Mouse (Mus musculus) CH12F3 (cell line): ENCODE measurements around the gene Tenm4.

Source experiments
- in situ Hi-C: fragments of 300-500 bp; cut with MboI; formaldehyde crosslinking; loops from 2 replicates; pipeline ENCODE4 v1.14.3; 2020; ENCODE audit warnings: low sequenced_read_pairs

Tenm4 gene

DNA sequence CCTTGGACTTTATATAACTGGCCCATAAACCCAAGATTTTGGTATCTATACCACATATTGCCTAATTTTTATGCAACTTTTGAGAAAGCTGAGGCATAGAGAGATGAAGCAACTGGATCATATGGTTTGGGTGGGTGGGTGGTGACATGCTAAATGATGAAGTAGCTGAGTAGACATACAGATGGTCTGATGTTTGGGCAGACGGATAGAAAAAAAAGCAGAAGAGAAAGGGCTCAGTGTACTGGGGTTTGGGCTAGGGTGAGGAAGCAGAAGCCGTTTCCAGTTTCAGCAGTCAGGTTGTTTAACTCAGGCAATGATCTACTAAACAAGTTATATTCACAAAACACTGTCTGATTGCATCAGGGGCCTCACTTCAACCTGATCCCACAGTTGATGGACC is 619.3 kb downstream of the Tenm4 start:
- in situ Hi-C loops: no loop called here

- in situ Hi-C loops: no loop called here
Measured at GRCm38 (mm10) chr7:96792456-96793229, 621.6 kb downstream of the Tenm4 start.

- in situ Hi-C loops: no loop called here
Measured at GRCm38 (mm10) chr7:96796033-96796741, 625.1 kb downstream of the Tenm4 start.

DNA sequence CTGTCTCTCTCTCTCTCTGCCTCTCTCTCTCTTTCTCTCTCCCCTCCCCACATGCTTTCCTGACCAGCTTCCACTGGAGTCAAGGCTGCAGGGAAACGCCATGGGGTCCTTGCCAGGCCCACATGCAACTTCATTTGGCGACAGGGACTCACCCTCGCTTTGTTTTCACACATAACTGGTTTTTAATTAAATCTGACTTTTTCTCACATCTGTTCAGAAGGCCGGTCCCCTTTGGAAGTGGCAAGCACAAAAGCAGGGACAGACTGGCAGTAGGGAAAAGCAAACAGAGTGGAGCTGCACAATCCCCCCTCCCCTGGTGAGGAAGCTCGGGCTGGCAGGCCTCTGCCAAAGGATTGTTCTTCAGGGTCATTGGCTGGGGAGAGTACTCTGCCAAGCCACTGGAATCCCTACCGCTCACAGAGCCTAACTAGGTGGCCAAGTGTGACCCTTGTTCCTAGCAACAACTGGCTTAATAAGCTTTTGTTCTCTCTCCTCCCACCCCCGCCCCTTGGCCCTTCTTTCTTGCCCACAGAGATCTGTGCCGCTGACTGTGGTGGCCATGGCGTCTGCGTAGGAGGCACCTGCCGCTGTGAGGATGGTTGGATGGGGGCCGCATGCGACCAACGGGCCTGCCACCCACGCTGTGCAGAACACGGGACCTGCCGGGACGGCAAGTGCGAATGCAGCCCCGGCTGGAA is 625.9 kb downstream of the Tenm4 start:
- in situ Hi-C loops: no loop called here

DNA sequence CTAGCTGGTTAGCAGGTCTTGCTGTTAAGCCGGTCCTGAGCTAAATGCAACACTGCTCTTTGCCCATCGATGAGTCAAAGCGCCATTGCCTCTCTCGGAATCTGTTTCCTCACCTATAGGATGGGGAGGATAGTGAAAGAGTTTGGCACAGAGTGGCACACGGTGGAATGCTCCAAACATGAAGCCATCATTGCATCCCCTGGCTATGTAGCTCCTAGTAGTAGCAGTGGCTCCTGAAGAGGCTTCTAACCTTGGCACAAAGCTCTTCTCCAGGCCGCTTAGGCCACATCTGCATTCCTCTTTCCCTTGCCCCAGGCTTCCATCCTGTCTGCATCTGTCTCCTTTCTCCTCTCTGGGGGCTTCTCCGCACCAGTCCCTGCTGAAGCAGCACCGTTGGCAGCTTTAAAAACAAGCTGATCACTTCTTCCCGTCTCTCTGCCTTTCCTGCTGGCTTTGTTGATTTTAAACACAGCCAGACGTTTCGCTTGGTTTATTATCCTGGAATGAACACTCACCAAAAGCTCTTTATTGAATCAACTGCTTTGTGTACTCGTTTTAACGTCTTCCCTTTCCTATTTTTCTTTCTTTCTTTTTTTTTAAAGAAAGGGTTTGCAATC is 626.8 kb downstream of the Tenm4 start:
- in situ Hi-C loops: no loop called here

- in situ Hi-C loops: no loop called here
Measured at GRCm38 (mm10) chr7:96799816-96800215, 628.8 kb downstream of the Tenm4 start.

DNA sequence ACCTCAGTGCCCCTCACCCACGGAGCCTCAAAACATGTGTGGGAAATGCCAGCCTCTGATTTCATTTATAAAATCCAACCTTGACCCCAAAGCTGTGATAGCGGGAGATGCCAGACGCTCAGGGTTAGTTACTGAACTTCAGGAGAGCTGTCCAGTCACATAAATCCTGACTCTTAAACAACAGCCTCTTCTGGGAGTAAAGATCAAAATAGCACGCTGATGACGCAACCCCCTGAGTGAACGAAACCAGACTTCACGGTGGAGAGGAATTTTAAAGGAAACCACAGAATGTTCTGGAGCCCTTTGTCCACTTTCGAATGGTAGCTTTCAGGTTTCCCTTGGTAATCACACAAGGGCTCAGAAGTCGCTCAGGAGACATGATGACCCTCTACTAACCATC is 630.3 kb downstream of the Tenm4 start:
- in situ Hi-C loops: no loop called here

DNA sequence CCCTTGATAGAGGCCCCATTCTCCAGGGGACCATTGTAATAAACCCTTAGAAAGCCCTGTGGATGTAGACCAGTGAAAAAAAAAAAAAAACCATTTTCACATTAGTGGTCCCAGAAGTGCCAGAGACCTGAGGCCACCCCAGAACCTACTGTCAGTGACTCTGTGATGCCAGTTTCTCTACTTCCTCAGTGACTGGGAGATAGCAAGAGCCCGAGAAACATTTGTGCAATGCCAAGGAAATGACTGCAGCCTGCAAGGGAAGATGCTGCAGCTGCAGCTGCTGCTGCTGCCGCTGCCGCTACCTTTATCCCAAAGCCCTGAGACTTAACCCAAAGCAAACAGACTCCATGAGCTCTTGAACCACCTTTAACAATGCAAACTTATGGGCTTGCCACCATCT is 631.2 kb downstream of the Tenm4 start:
- in situ Hi-C loops: no loop called here

GRCm38 (mm10) chr7:96806561-96806960 is 635.5 kb downstream of the Tenm4 start:
- in situ Hi-C loops: no loop called here

GRCm38 (mm10) chr7:96807281-96808058 is 636.4 kb downstream of the Tenm4 start:
- in situ Hi-C loops: no loop called here

- in situ Hi-C loops: no loop called here
Measured at GRCm38 (mm10) chr7:96808059-96808646, 637.1 kb downstream of the Tenm4 start.

DNA sequence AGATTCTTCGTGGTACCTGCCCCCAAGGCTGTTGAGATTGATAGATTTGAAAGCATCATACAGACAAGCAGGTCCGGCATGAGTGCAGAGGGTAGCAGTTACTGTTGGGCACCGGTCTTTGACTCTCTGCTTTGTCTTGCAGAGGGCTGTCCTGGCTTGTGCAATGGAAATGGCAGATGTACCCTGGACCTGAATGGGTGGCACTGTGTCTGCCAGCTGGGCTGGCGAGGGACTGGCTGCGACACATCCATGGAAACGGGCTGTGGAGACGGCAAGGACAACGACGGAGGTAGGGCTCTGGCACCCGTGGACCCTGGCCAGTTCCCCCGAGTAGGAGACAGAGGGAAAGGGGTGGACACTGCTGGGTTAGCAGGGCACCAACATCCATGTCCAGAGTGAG is 640.6 kb downstream of the Tenm4 start:
- in situ Hi-C loops: no loop called here

- in situ Hi-C loops: no loop called here
Measured at GRCm38 (mm10) chr7:96813036-96813435, 642.0 kb downstream of the Tenm4 start.

- in situ Hi-C loops: no loop called here
Measured at GRCm38 (mm10) chr7:96813497-96814400, 642.7 kb downstream of the Tenm4 start.

DNA sequence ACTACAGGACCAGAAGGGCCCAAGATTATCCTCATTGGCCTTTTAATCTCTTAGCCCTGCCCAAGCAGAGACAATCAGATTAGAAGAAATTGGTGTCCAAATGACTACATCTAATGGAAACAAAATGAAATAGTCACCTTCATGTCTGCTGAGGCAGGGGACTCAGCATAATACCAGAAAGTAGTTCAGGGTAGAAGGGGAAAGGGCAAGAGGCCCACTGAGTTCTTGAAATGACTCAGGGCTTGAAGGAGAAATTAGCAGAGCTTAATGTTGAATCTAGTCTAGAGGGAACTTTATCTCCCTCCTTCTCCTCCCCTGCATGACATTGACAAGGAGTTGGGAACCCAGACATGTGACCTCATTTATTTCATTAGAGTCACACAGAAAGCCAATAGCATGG is 643.5 kb downstream of the Tenm4 start:
- in situ Hi-C loops: no loop called here

DNA sequence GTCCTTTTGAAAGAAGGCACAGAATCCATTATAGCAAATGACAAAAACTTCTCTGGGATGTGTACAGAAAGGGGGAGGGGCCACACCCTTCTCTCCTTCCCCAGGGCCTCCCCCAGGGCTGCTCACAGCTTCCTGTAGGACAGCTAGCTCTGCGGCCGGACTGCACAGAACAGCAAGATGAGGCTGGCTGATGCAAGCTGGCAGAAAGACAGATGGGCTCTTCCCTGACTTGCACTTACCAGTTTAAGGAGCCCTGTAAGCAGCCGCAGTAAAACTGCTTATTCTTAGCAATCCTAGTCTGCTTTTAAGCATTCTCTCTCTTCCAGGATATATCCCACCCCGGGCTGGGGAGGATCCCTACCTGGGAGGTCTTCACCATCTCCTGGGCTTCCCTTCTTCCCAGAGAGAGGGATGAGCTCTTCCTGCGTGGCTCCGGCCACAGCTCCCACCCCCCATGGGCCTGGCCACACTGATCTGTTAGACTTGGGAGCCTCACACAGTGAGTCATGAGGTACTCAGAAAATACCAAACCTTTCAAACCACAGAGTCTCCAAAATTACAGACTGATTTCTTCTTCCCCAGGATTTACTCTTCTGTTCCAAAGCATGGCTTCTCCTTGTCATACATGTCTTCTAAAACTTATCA is 646.1 kb downstream of the Tenm4 start:
- in situ Hi-C loops: no loop called here

GRCm38 (mm10) chr7:96818236-96818916 is 647.3 kb downstream of the Tenm4 start:
- in situ Hi-C loops: no loop called here

GRCm38 (mm10) chr7:96819538-96819937 is 648.5 kb downstream of the Tenm4 start:
- in situ Hi-C loops: no loop called here
